Mouse (Mus musculus): ENCODE data around the gene Lrrfip2.

Gene Lrrfip2

DNA sequence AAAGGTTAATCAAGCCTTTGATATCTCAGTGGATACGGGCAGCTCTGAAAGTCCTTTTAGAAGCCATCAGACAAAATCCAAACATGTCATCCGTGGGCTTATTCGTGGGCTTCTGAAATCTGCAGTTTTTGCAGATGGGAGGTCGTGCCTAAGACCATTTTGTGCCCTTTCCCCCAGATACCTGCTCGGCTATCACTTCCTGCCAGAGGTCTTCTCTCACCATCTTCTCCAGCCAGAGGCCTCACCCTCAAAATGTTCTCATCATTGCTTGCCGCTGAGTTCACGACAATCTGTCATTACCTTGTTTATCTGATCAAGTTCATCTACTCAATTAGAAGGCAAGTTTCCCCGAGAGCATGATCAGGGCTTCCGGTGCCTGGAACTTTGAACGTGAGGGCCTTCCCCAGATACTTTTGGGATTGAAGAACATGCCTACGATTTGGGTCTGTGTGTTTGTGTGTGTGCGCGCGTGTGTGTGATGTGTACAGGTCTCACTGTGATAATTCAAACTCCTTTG is at the start of gene Lrrfip2:
TSS of gene Lrrfip2 (plus strand) at position 467 of the 517 bp plus-strand sequence.
- DNase-seq (ENCODE audit: low spot score in 2 of 2), result no peak

DNA sequence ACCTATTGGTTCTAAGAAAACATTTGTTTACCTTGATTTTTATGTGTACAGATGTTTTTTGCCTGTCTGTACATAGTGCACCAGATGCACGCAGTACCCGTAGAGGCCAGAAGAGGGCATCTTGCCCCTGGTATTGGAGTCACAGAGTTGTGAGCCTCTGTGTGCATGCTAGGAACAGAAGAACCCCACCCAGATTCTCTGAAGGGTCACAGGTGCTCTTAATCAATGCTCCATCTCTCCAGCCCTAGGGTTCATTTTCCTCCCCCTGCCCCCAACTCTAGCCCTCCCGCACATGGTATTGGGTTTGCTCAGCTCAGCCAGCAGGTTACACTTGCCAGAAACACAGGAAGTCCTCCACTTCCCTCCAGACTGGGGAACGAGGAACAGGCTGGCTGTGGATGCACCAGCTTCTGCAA is 46.8 kb upstream of the Lrrfip2 start:
- peak in 1 of 2 experiments; percentile 18 for DNase-seq (ENCODE audit: low spot score in 2 of 2)

DNA sequence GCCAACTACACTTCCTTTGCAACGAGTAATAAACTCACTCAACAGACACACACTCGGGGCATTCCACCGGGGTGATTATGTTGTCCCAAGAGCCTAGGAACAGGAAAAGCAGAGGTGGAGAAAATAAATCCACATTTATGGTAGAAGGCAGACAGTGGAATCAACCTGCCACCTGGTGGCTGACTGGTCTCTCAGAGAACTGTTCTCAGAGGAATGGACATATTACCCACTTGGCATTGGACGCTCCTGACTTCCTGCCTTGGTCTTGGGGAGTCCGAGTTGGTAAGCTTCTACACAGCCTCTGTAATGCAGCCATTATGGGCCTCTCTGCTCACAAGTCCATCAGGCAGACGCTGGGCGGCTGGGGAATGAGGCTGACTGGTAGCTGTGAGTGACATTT is 45.2 kb upstream of the Lrrfip2 start:
- DNase-seq (ENCODE audit: low spot score in 2 of 2), result peak in 1 of 2 experiments; percentile 41

DNA sequence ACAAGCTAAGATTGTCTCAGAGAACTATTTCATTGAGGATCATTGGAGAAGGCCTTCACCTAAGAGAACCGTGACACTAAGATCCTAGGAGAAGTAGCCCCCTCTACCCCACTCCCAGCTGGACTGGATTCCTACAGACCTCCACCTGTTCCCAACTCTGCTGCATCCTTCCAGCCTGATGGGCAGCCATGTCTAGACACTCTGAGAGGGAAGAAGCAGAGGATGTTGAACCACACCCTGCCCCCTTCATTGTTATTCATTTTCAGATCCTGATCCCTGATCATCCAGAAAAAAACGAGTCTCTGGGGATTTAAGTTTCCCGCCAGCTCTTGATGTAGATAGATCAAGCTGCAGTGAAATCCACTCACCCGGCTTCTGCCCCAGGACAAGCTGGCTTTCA is 44.4 kb upstream of the Lrrfip2 start:
- DNase-seq (ENCODE audit: low spot score in 2 of 2), result no peak

DNA sequence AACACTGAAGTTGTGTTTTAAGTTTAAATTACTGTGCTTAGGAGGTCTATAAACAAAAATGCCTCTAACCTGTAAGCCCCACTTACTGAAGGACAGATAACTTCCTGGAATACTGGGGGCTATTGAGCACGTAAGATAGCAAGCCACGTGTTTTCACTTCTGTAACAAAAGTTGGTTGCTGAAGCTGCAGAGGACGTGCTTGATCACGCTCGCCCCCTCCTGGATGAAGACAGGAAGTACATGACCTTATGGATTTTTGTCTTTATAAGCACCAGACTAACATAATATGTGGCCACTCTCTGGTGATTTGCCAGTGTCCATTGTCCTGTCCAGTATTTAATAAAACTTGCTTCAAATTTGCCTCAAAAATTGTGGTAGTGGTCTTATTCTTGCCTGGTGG is 39.6 kb upstream of the Lrrfip2 start:
- no peak for DNase-seq (ENCODE audit: low spot score in 2 of 2)

DNA sequence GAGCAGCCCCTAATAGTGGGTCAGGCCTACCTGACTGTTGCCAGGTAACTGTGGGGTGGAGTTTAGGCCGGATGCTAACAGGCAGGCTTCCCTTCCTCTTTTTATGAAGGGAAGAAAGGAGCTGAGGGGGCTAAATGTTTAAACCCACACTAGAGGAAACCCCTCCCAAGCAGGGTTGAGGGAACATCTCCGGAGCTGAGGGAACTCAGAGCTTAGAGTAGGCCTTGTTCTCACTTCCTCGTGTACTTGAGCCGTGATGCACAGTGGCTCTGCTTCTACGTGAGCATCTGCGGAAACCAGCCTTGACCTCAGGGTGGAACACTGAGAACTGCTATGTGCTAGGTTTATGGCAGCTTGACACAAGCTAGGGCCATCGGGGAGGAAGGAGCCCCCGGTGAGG is 36.6 kb upstream of the Lrrfip2 start:
- DNase-seq (ENCODE audit: low spot score in 2 of 2), result no peak

DNA sequence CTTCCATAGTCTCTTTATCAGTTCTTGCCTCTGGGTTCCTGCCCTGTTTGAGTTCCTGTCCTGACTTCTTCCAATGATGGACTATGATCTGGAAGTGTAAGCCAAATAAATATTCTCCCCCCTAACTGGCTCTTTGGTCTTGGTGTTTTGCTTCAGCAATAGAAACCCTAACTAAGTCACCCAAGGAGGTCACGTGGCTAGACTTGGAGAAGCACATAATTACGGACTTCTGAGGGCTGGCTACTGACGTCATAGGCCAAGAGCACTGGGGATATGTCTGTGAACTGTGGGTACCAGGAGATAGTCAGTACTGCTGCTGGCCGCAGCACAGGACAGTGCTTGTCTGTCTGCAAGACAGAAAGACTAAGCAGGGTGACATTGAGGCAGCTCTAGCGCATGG is 35.6 kb upstream of the Lrrfip2 start:
- no peak for DNase-seq (ENCODE audit: low spot score in 2 of 2)

DNA sequence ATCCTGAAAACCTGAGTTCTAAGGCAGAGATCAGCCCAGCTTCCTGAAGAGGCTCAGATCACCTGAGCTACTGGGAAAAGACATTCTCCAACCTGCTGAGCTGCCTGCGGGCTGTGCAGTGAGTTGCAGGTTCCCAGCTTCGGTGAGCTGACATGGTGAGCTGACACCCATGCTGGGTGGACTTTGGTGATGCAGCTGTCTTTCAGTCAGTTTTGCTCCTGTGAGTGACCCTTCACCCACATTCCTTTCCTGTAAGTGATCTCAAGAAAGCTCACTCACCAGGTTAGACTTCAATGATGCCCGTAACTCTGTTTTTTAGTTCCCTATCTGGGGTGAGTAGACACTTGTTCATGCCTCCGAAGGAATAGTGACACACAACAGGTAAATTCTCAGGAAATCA is 32.1 kb upstream of the Lrrfip2 start:
- DNase-seq (ENCODE audit: low spot score in 2 of 2), result no peak

DNA sequence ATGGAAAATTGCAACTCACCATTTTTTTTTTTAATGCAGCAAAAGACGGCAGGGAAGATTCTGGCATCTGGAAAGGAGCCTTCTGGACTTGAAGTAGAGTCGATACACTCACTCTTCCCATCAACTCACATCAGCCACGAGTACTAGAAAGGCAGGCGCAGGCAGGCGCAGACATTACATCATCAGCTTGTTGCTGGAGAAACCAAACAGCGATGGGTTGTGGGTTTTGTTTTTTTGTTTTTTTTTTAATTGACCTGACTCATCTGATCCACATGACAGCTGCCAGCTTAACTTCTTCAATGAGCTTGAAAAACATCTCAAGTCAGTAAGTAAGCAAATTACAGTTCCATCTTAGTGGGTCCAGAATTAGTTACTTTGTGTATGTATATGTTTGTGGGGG is 31.3 kb upstream of the Lrrfip2 start:
- no peak for DNase-seq (ENCODE audit: low spot score in 2 of 2)

DNA sequence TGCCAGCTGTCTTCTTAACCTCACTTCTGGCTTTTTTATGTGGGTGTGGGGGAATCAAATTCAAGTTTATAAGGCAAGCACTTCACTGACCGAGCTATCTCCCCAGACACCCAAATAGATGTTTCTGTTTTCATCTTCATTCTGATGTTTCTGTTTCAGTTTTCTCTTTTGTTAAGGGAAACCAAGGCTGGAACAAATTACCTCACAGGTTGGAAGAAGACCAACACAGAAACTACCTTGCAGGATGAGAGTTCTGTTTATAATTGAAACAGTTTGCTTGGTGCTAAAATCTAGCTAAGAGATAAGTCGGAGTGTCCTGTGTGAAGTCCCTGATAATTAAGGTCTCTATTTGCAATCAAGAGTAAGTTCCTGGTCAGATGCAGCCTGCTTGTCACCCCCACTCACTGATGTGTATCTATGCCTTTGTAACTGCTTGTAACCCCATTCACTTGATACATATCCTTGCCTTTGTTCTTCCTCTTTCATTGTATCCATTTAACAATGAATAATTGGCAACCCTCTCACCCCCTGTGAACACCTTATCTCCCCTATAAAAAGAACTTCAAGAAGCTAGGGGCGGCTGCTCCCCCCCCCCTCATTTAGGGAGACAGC is 30.3 kb upstream of the Lrrfip2 start:
- no peak for DNase-seq (ENCODE audit: low spot score in 2 of 2)

DNA sequence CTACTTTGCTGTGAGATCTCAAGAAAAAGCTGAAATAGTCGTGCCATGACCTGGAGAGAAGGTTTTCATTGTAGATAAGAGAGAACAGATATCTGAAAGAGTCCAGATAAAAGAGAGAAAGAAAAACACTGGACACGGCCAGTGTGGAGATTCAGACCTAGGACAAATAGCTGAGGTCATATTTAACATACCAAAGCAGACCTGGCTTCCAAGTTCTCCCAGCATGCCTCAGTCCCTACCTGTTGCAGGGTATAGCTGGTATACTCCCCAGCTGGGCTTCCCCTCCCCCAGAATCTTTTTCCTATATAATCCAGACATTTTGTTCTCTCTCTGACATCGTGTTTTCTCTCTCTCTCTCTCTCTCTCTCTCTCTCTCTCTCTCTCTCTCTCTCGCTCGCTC is 29.4 kb upstream of the Lrrfip2 start:
- no peak for DNase-seq (ENCODE audit: low spot score in 2 of 2)

DNA sequence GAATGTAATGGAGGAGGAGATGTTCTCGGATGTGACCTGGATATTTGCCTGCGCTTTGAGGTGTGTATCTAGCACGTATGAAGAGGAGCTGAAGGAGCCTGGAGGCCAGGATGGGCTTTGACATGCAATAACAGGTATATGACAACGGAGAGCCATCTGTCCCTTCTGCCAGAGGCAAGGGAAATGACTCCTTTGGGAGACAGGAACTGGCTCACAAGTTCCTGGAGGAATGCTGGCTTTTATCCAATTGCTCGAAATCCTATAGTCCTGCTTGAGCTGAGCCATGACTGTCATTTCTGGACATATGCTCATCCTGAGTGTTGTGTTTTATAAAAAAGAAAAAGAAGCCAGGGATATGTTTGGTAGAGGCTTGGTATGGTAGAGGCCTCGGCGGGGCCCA is 28.5 kb upstream of the Lrrfip2 start:
- no peak for DNase-seq (ENCODE audit: low spot score in 2 of 2)

DNA sequence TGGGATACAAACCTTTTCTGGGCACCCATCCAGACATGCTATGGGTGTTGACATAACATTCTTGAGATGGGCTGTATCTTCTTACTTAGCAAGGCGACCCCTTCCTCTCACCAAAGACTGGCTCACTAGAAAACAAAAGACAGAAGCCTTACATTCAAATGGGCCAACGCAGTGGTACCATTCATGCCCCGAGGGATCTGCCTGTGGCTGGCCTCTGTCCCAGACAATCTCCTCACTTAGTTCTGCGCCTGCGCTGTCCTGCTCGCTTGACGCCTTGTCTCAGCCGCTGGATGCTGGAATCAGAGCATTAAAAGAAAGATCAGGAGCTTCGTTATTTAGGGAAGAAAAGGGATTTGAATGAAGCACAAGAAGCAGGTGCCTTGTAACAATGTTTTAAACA is 24.7 kb upstream of the Lrrfip2 start:
- peak; percentile 17 to 24 for DNase-seq (ENCODE audit: low spot score in 2 of 2)

DNA sequence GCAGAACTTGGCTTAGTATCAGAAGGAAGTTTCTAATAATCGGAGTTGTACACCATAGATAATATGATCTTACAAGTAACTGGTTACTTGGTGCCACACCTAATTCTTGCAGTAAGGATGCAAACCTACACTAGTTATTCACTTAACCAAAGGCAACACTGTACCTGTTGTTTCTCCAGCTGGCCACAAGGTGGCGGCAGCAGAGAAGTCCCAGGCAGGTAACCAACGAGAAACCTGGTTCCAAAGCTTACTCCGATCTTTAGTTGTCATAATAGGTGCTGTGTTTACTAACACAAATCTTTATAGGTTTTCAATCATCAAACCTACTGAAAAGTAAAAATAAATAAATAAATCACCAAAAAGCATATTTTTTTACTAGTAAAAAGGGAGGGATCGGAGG is 24.3 kb upstream of the Lrrfip2 start:
- DNase-seq (ENCODE audit: low spot score in 2 of 2), result peak; percentile 39 to 57

DNA sequence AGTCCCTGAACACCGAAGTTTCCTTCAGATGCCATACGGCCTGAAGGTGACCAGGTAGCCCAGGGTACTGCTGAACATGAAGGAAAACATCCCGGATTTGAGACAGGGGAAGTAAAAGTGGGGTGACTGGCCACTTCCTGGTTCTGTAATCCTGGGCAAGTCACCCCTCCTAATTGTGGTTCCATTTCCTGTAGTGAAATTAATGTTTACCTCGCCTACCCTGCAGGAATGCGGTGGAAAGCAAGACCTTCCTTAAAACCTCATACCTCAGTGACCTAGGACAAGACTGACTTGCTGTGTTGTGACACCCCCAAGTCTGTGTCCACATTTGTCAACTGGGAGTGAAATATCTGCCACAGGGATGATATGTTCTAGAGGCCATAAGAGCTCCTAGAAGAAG is 22.8 kb upstream of the Lrrfip2 start:
- DNase-seq (ENCODE audit: low spot score in 2 of 2), result no peak

DNA sequence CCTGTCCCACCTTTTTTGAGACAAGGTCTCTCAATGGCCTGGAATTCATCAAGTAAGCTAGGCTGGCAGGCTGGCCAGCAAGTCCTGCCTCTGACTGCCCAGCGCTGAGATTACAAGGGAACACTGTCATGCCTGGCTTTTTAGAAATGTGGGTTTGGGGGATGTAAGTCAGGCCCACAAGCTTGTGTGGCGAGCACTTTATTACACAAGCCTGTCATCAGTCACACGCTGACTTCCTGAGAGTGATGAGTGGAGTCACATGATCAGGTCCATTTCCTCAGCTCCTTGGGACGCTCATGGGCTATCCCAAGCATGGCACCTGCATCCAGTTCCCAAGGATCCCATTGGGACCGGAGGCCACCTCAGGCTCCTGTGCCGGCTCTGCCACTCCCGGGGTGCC is 21.7 kb upstream of the Lrrfip2 start:
- DNase-seq (ENCODE audit: low spot score in 2 of 2), result no peak

DNA sequence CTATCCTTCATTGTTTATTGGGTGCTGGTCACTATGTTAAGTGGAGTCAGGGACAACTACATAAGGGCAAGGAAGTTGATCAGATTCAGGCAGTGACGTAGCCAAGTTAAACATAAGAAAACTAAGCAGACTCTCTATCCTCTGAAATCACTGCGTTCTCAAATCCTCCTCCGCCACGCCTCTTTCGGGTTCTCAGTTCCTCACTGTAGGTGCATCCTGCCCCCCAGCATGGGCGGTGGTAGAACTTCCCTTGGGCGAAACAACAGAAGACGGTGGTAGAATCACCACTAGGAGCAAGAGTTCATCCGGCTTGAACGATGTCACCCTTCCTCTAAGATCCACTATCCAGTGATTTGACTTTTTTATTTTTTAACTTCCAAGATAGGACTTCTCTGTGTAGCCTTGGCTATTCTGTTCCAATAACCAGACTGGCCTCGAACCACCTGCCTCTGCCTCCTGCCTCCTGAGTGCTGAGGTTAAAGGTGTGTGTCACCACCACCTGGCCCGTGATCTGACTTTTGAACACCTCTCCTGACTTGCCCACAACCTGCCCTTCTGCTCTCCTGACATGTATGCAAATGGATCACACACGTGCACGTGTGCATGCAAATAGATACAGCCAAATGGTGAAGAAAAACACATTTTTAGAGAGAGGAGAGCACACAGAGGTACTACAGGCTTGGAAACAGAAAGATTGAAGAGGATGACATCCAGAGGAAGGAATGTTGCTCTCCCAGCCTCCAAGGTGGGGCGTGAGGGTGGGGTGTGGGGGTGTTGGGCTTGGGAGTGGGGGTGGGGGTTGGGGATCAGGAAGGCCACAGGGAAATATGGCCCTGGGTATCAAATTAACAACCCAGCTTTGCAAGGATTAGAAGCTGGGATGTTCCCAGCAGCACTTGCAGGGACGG is 20.7 kb upstream of the Lrrfip2 start:
- DNase-seq (ENCODE audit: low spot score in 2 of 2), result no peak

DNA sequence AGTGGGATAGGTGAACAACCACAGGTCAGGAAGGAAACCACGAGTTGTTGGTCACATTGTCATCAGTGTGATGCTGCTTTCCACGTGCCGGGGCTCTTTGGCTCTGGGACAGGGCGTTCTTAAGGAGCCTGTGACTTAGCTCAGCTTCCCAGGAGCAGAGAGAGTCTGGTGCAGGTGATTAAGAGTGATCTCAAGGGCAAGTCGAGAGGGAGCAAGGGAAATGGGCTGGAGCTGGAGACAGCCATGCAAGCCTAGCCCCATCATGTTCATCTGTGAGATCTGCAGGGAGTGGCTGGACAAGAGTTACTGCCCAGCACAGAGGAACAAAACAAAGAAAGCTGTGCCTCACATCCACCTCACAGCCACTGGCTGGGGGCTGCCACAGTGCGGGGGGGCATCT is 19.8 kb upstream of the Lrrfip2 start:
- no peak for DNase-seq (ENCODE audit: low spot score in 2 of 2)

DNA sequence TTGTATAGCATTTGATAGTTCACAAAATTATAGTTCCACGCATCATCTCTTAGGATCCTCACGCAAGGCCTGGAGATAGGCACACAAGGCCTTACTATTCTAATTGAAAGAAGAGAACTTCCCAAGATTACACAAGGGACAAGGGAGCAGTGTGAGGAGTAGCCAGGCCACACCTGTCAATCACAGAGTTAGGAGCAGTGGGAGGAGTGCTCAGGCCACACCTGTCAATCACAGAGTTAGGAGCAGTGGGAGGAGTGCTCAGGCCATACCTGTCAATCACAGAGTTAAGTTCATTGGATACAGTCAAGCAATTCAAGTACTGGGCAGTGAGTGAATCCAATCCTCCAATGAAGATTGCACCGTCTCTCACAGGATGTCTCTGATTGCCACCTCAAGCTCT is 17.0 kb upstream of the Lrrfip2 start:
- DNase-seq (ENCODE audit: low spot score in 2 of 2), result no peak

DNA sequence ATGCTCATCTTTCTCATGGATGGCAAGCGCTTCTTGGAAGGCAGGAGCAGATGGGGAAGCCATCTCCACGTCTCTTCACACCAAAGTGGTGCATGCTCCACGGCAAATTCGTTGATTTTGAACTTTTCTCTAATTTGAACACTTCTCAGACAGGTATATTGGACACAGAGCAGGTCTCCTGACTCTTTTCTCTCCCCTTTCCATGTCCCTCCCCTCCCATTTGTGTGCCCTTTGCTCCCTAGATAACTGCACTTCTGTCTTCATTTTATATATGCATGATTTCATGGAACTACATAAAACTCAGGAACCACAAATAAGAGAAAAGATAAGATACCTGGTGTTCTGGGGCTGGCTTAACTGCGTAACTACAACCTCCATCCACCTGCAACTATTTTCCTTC is 14.1 kb upstream of the Lrrfip2 start:
- no peak for DNase-seq (ENCODE audit: low spot score in 2 of 2)

DNA sequence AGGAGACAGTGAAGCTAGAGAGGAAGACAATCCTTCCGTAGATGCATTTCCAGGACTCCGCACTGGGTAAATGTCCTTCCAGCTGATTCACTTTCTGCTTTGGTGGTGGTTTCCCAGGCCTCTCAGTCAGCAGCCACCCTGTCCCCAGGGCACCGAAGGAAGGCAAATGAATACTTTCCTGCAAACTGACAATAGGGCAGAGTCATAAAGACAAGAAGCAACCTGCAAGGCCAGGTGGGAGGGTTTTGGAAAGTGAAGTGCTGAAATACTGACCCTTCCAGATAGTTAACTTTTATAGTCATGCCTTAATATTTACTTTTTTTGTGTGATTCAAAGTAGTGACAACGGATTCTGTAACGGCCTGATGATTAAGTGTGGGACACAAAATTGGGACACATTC is 13.5 kb upstream of the Lrrfip2 start:
- DNase-seq (ENCODE audit: low spot score in 2 of 2), result no peak

DNA sequence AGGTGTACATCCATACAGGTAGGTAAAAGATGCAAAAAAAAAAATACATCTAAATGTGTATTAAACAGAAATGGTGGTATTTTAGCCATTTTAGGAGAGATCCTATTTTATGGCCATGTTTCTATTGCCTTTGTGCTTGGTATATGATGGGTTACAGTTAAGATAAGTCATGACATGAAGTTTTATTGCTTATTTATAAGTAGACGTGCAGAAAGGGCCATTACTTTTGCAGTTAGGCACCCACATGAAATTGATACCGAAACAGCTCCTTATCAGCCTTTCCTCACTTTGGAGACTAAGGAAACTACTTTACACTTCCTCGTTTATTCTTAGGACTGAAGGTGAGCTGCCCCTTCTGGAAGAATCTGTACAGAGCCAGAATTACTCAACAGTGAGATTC is 9.5 kb upstream of the Lrrfip2 start:
- no peak for DNase-seq (ENCODE audit: low spot score in 2 of 2)

DNA sequence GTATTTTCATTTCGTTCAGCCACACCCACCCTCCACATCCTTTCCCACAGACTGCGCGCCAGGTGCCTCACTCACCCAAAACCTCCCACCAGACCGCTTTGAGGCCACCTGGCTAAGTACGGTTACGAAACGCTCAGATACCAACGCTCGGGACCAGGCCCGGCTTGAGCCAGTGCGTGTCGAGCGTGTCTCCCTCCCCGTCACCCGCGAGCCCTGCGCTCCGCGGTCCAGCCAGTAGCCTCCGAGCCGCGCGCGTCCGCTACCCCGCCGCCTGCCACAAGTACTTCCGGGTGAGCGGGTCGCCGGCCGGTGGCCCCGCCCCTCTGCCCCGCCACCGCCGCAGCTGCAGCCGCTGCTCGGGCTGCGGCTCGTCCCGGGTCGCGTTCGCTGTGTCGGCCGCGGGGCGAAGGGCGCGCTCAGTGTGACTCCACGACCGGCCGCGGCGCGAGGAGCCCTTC is 431 bp downstream of the Lrrfip2 start:
- peak; percentile 65 to 78 for DNase-seq (ENCODE audit: low spot score in 2 of 2)
